Mouse (Mus musculus) cerebellum, postnatal 14 days (tissue): ENCODE data around the gene Zfp69.

ENCODE experiments used
- DNase-seq, 2 experiments: peaks; one replicate each; pipeline ENCODE4 v3.0.0; 2021; ENCODE audit warnings: mixed read lengths in 2 of 2

The Zfp69 gene

DNA sequence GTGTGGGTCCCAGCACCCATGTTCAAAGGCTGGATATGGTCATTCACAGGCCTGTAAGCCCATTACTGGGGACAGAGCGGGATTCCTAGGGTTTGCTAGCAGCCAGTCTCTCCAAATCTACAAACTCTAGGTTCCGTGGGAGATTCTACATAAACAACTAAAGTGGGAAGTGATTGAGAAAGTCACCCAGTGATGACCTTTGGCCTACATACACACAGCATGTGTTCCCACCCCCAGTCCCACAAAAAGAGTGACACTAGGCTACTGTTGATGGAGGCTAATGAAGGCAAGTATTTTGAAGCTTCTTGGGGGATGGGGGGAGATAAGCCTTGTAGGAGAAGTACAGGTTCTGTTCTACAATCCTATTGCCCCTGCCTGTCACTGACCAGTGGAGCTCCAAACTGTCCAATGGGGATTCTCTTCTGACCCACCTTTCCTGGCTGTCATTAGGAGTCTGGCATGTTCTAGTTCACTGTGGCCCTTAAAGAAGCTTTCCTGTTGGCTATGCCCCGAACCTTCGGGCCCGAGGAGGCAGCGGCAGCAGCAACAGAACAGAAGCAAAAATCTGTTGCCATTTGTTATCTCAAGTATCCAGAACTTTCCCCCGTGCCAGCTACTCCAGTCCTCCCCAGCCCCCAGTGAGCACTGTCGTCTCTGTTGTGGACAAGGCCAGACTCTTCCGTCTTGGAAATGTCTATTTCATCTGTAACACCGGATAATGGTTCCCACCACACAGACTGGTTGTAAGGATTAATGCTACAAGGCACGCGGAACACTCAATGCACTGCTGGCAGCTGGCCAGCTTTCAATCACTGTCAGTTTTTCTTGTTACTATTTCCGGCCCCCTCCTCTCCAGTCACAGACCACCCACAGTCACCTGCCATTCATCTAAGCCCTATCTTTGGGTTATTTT is 66.0 kb downstream of the Zfp69 start:
- DNase-seq: no peak

DNA sequence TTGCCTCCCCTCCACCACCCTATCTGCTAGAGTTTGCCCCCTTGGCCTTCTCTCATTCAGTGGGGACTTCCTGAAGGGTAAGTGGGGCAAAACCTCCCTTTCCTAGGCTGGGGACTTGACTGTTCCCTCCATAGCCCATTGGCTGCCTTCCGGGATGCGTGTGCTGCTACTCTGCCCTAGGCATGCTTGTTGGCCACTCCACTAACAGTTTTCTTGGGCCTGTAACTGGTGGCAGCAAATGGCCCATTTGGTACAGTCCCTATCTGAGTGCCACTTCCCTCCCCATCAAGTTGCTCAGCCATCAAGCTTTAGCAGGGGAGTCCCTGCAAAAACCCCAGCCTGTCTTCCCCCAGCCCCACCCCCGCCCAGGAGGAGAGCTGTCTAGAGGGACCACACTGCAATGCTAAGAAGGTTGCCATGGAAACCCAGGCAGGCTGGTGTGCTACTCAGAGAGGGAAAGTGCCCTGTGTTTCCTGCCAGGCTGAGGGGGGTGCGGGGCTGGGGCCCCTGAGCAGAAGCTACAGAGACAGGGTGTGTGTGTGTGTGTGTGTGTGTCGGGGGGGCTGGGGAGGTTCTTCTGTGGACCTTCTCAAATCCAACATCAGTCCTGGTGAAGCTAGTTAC is 69.4 kb downstream of the Zfp69 start:
- DNase-seq: no peak

DNA sequence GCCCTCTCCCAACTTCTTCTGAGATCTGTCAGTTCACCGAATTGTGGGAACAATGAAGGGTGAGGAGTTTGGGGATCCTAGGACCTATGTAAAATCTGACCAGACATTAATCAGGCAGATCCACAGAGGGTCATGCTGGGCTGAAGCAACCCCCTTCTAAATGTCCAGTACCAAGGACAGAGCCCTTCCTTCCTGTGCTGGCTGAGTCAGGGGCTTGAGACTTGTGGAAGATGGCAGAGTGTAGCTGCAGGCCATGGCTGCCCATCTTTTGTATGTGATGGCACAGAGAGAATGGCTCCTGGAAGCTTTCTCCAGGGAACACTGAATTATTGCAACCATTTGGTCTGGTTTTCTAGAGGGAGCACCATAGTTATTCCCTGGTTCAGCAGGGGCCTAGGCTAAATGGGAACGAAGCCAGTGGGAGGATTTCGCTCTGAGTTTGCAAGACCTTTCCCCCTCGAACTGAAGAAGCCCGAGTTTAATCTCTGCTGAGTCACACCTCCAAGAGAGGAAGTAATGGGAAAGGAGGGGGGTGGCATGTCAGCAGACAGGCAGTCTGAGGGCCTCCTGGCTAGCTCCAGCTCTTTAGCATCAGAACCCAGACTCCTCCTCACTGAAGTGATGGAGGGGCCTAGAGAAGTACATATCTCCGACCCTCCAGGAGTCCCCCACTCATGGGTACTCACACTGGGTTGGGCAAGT is 70.6 kb downstream of the Zfp69 start:
- DNase-seq: no peak
